Mouse (Mus musculus) small intestine, adult 2 months (tissue): ENCODE measurements around the gene Upk3bl.

Experiments
- CTCF ChIP-seq: fragments of 200-500 bp; IDR thresholded peaks from 2 replicates; pipeline ENCODE4 v1.5.1; 2012; ENCODE audit warnings: low read depth, mild to moderate bottlenecking, control low read depth, inconsistent platforms, low read length, moderate library complexity, mixed read lengths; ENCODE audit not compliant: insufficient replicate concordance, insufficient read length; ENCODE audit errors: extremely low read depth
- POLR2A ChIP-seq: fragments of 200-500 bp; IDR thresholded peaks from 2 replicates; pipeline ENCODE4 v1.6.1; 2012; ENCODE audit warnings: low read depth, mild to moderate bottlenecking, control low read depth, inconsistent platforms, low read length, moderate library complexity

DNA sequence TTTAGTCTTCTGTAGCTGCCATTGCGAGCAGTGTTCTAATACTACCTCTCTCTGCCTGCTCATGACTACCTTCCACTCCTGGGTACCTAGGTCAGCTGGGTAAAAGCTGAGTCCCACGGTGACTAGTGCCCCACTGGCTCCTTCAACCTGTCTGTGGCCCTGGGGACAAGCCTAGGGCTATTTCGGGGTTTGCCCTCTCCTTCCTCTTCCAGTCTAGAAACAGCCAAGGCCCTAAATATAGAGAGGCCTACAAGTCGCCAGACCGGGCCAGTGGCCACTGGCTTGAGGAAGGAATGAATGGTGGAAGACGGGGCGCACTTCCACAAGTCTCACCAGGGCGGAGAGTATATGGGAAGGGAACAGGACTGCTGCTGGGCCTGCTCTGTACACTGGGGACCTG lies 32.0 kb downstream of the Upk3bl start:
- TF ChIP-seq POLR2A (no peak), CTCF (no peak)
